In genomic region chr8:57457152-57457551, GRCm38 (mm10) we compare ENCODE assay signal across 13 mouse cellular contexts. TPM values are rescaled to one million over a fixed set of nuclear protein-coding genes. Genes with fewer than 3 reads are reported as not detected.
DNase-seq lines count a peak whose midpoint lies in the region; ATAC-seq and TF ChIP-seq lines count a peak whose summit lies in the region.
"Had no signal": no experiment of that assay in that cellular context is flagged by ENCODE, and none has a peak within 500 bp of the region (broad histone marks: within the 10 kb centered on the region; RNA-seq: fewer than 3 reads in every experiment).

No protein-coding gene starts in this region.

- intact Hi-C loops in heart, postnatal 14 days (cut with DNase I) = no loop called here

- TF ChIP-seq CTCF in midbrain, postnatal 0 days (IDR thresholded peaks at IDR 0.05) = no peak

- H3K4me1 ChIP-seq in heart, embryonic 15.5 days (replicated peaks) = 0 out of 2 replicates have a peak, but pooled peaks cover 6% of the 10 kb centered on the region
- H3K4me1 ChIP-seq in midbrain, postnatal 0 days (ENCODE audit: insufficient read depth, low read length) = no peaks in the 10 kb centered on the region
- H3K4me1 ChIP-seq in midbrain, embryonic 15.5 days = no peaks in the 10 kb centered on the region
- H3K4me1 ChIP-seq: liver, embryonic 13.5 days had no signal

- H3K4me2 ChIP-seq in heart, embryonic 15.5 days = no peak overlapping the region
- peak overlapping the region; percentile 20; the same call in 1 of the 2 replicates for H3K4me2 ChIP-seq in midbrain, postnatal 0 days (ENCODE audit: low read depth, low read length, poor library complexity, severe bottlenecking)
- H3K4me2 ChIP-seq in midbrain, embryonic 15.5 days = no peak overlapping the region
- H3K4me2 ChIP-seq: heart, embryonic 11.5 days; liver, embryonic 13.5 days had no signal

- peak; percentile 18 for ATAC-seq in heart, embryonic 15.5 days (replicated peaks; ENCODE audit: insufficient number of reproducible peaks, insufficient read depth, low FRiP score, low read depth)
- ATAC-seq in midbrain, postnatal 0 days (ENCODE audit: low FRiP score) = no peak
- ATAC-seq in midbrain, embryonic 15.5 days (replicated peaks) = no peak
- ATAC-seq: inflammation-experienced regulatory T-cells, adult 6 months had no signal

- WGBS in heart, embryonic 15.5 days = 57% methylated on average over 6 of the region's 6 CpGs
- 77% methylated on average over 6 of the region's 6 CpGs for WGBS in midbrain, postnatal 0 days
- WGBS in midbrain, embryonic 15.5 days = 77% methylated on average over 6 of the region's 6 CpGs

- H3K9ac ChIP-seq in heart, embryonic 15.5 days = no peak overlapping the region
- no peak overlapping the region for H3K9ac ChIP-seq in midbrain, postnatal 0 days (replicated peaks; ENCODE audit: low read length, poor library complexity, severe bottlenecking)
- no peak overlapping the region for H3K9ac ChIP-seq in midbrain, embryonic 15.5 days
- H3K9ac ChIP-seq: liver, embryonic 13.5 days had no signal

- no peaks in the 10 kb centered on the region for H3K27me3 ChIP-seq in heart, embryonic 15.5 days
- no peaks in the 10 kb centered on the region for H3K27me3 ChIP-seq in midbrain, postnatal 0 days (ENCODE audit: insufficient read depth, low read length)
- no peaks in the 10 kb centered on the region for H3K27me3 ChIP-seq in midbrain, embryonic 15.5 days (replicated peaks)
- H3K27me3 ChIP-seq: liver, embryonic 13.5 days had no signal

- H3K36me3 ChIP-seq in heart, embryonic 15.5 days = no peaks in the 10 kb centered on the region
- no peaks in the 10 kb centered on the region for H3K36me3 ChIP-seq in midbrain, postnatal 0 days (ENCODE audit: insufficient read depth, low read length)
- H3K36me3 ChIP-seq in midbrain, embryonic 15.5 days (replicated peaks) = no peaks in the 10 kb centered on the region
- H3K36me3 ChIP-seq: liver, embryonic 13.5 days had no signal

- no peaks in the 10 kb centered on the region for H3K9me3 ChIP-seq in heart, embryonic 15.5 days (replicated peaks)
- H3K9me3 ChIP-seq in midbrain, postnatal 0 days (ENCODE audit: low read length) = no peaks in the 10 kb centered on the region
- H3K9me3 ChIP-seq in midbrain, embryonic 15.5 days = no peaks in the 10 kb centered on the region
- H3K9me3 ChIP-seq: liver, embryonic 13.5 days had no signal

- no peak for DNase-seq in heart, postnatal 14 days
- peak; percentile 48 for DNase-seq in midbrain, postnatal 0 days (ENCODE audit: low spot score)
- peak; percentile 38 to 42 for DNase-seq in layer of hippocampus, adult 8-10 months (ENCODE audit: low spot score in 2 of 2)
- DNase-seq in kidney, adult 18-20 months = no peak
- no peak for DNase-seq in MN1 (ENCODE audit: low spot score)
- DNase-seq: cerebellum, adult 8-10 months; gastrocnemius, adult 2 months; liver, embryonic 13.5 days had no signal

- H3K4me3 ChIP-seq in heart, embryonic 15.5 days = no peak overlapping the region
- peak overlapping the region; percentile 4; the same call in 1 of the 2 replicates for H3K4me3 ChIP-seq in midbrain, postnatal 0 days (ENCODE audit: low read depth, low read length)
- no peak overlapping the region for H3K4me3 ChIP-seq in midbrain, embryonic 15.5 days
- H3K4me3 ChIP-seq: gastrocnemius, adult 2 months; liver, embryonic 13.5 days had no signal

- H3K27ac ChIP-seq in heart, embryonic 15.5 days = no peak overlapping the region
- H3K27ac ChIP-seq in midbrain, postnatal 0 days (ENCODE audit: low read depth, low read length) = no peak overlapping the region
- no peak overlapping the region for H3K27ac ChIP-seq in midbrain, embryonic 15.5 days
- H3K27ac ChIP-seq: gastrocnemius, adult 2 months; liver, embryonic 13.5 days had no signal

RNA-seq across cellular contexts. Expression of gene Scrg1, which starts 1.4 kb away (rescaled TPM):
- polyA plus RNA-seq in heart, embryonic 15.5 days (2015; fragmentation: Nextera tagmentation; extraction: Ambion mirVana) = 1.7 and 2.4 TPM in 2 replicates
- under 1 TPM in 1 of 2 experiments, not detected in 1; 0.43 TPM for total RNA-seq in heart, postnatal 14 days (2021)
- 11.2 and 16.3 TPM in 2 replicates for total RNA-seq in midbrain, postnatal 0 days (2014; rRNA removed)
- polyA plus RNA-seq in midbrain, postnatal 0 days (2015; fragmentation: Nextera tagmentation; extraction: Ambion mirVana) = 35.2 and 37.7 TPM in 2 replicates
- polyA plus RNA-seq in midbrain, embryonic 15.5 days (2015; fragmentation: Nextera tagmentation; extraction: Ambion mirVana) = 8.1 and 8.5 TPM in 2 replicates
- 10 to 100 TPM; 53.6 to 76.8 (median 61.3) TPM for total RNA-seq in layer of hippocampus, adult 8-10 months (2022)
- total RNA-seq: gastrocnemius, adult 2 months had no signal
- polyA plus RNA-seq: inflammation-experienced regulatory T-cells, adult 6 months; testis, adult 2 months had no signal

RNA-seq across cellular contexts. Expression of gene Sap30, which starts 30.5 kb away (rescaled TPM):
- polyA plus RNA-seq in heart, embryonic 15.5 days (2015; fragmentation: Nextera tagmentation; extraction: Ambion mirVana) = 46.6 and 46.9 TPM in 2 replicates
- 10 to 100 TPM; 12.9 TPM for total RNA-seq in heart, postnatal 14 days (2021)
- total RNA-seq in midbrain, postnatal 0 days (2014; rRNA removed) = 18.0 and 21.0 TPM in 2 replicates
- polyA plus RNA-seq in midbrain, postnatal 0 days (2015; fragmentation: Nextera tagmentation; extraction: Ambion mirVana) = 14.4 and 14.6 TPM in 2 replicates
- 32.6 and 33.4 TPM in 2 replicates for polyA plus RNA-seq in midbrain, embryonic 15.5 days (2015; fragmentation: Nextera tagmentation; extraction: Ambion mirVana)
- 10 to 100 TPM in 2 of 4 experiments, 1 to 10 TPM in 2; 8.8 to 14.9 (median 10.2) TPM for total RNA-seq in layer of hippocampus, adult 8-10 months (2022)

RNA-seq across cellular contexts. Expression of gene Hmgb2, which starts 54.6 kb away (rescaled TPM):
- 181 and 273 TPM in 2 replicates for polyA plus RNA-seq in heart, embryonic 15.5 days (2015; fragmentation: Nextera tagmentation; extraction: Ambion mirVana)
- total RNA-seq in heart, postnatal 14 days (2021) = 10 to 100 TPM; 27.0 to 51.5 TPM
- total RNA-seq in midbrain, postnatal 0 days (2014; rRNA removed) = 11.2 and 12.3 TPM in 2 replicates
- 34.8 and 50.4 TPM in 2 replicates for polyA plus RNA-seq in midbrain, postnatal 0 days (2015; fragmentation: Nextera tagmentation; extraction: Ambion mirVana)
- 46.1 and 61.2 TPM in 2 replicates for polyA plus RNA-seq in midbrain, embryonic 15.5 days (2015; fragmentation: Nextera tagmentation; extraction: Ambion mirVana)
- 10 to 100 TPM in 1 of 4 experiments, 1 to 10 TPM in 3; 2.6 to 13.0 (median 5.8) TPM for total RNA-seq in layer of hippocampus, adult 8-10 months (2022)

Comparison
In these comparisons a context has a peak if more than half of its experiments do, and no peak if none do; other contexts are left out.
1. DNase-seq: peak in midbrain, postnatal 0 days (single experiment) and layer of hippocampus, adult 8-10 months (2 of 2); none in heart, postnatal 14 days (0 of 2), kidney, adult 18-20 months (single experiment) and MN1 (single experiment).